Mouse (Mus musculus) kidney, adult 2 months (tissue): Measurements from ENCODE around the gene Shank2. TPM values are rescaled to one million over a fixed set of nuclear protein-coding genes. Genes with fewer than 3 reads are reported as not detected.

Experiments used
- DNase-seq: peaks from one replicate; pipeline ENCODE4 v3.0.0; 2021
- H3K27ac ChIP-seq: fragments of 200-500 bp; 2 replicates; pipeline ENCODE4 v1.5.1; 2012; ENCODE audit warnings: low read depth, low read length, control low read depth, inconsistent platforms; ENCODE audit not compliant: insufficient read depth
- H3K27me3 ChIP-seq: fragments of 200-500 bp; replicated peaks from 2 replicates; pipeline ENCODE4 v1.6.1; 2012; ENCODE audit warnings: mild to moderate bottlenecking, moderate library complexity, low read length, inconsistent platforms; ENCODE audit not compliant: control insufficient read depth, insufficient read depth
- H3K36me3 ChIP-seq: fragments of 200-500 bp; 2 replicates; pipeline ENCODE4 v1.6.1; 2012; ENCODE audit warnings: mild to moderate bottlenecking, moderate library complexity, low read length, inconsistent platforms; ENCODE audit not compliant: control insufficient read depth, insufficient read depth
- H3K4me1 ChIP-seq: fragments of 200-500 bp; 2 replicates; pipeline ENCODE4 v1.6.1; 2011; ENCODE audit warnings: low read length; ENCODE audit not compliant: control insufficient read depth, insufficient read depth
- H3K4me3 ChIP-seq: fragments of 200-500 bp; 2 replicates; pipeline ENCODE4 v1.5.1; 2011; ENCODE audit warnings: mild to moderate bottlenecking, low read depth, low read length, control low read depth; ENCODE audit not compliant: insufficient read depth
- CTCF ChIP-seq: fragments of 200-500 bp; conservative IDR thresholded peaks from 2 replicates; pipeline ENCODE4 v1.5.1; 2011; ENCODE audit warnings: low read depth, mild to moderate bottlenecking, control low read depth, low read length, moderate library complexity, mixed read lengths; ENCODE audit not compliant: insufficient read depth, insufficient read length
- POLR2A ChIP-seq: fragments of 200-500 bp; IDR thresholded peaks from one replicate; pipeline ENCODE4 v1.6.1; 2011; ENCODE audit warnings: low read depth, low read length, control low read depth
- WGBS: fragments of 180-500 bp; shearing (Covaris S2); methylation state at CpG from one replicate; pipeline ENCODE4 v1.1.7; 2018; 5-methylcytosine and 5-hydroxymethylcytosine counted together
- polyA plus RNA-seq: library from polyadenylated mRNA; depleted of rRNA; stranded (reverse); fragments of >200 nt; gene quantifications from 2 replicates; pipeline ENCODE4 v1.2.3, GENCODE M21; 2012

Gene Shank2
- polyA plus RNA-seq, 1 experiment: 16.1 TPM

DNA sequence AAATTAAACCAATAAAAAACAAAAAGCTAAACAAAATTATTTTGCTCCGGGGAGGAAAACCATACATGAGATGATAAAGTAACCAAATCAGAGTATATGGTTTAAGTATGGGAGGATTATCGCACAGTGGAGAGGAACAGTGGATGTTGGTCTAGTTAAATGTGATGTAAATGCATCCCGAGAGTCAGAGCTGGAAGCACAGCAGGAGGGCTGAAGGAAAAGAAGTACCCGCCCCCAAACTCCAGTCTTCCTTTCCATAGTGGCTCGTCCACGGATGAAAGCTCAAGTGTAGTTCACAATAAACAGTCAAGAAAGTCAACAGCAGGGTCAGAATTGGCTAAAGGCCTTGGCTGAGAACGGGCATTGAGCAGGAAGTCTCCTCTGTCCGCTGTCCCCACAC, 388.9 kb downstream of the Shank2 start:
- no peak for DNase-seq
- Histone ChIP-seq H3K4me3 (no peak overlapping the region), H3K27me3 (no peaks in the 10 kb centered on the region), H3K36me3 (no peaks in the 10 kb centered on the region), H3K27ac (no peak overlapping the region), H3K4me1 (no peaks in the 10 kb centered on the region)
- 71% methylated on average over 8 of the region's 8 CpGs for WGBS
- TF ChIP-seq POLR2A (no peak), CTCF (no peak)

DNA sequence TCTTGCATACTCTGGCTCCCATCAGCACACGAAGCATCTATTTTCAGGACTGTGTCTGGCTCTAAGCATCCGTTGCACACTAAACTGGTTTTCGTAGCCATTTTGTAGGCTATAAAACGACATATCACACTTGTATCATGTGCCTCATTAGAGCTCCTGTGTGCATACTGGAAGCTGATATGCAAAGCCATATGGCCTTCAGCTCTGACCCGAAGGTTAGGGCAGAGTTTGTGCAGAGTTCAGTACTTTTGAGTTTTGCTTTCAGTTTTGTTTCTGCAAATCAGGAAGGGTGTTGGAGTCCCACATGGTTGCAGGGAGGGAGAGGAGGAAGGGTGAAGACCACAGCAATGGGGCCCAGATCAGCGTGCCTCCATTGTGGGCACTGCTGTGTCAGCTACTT, 390.0 kb downstream of the Shank2 start:
- Histone ChIP-seq H3K4me3 (no peak overlapping the region), H3K27me3 (no peaks in the 10 kb centered on the region), H3K36me3 (no peaks in the 10 kb centered on the region), H3K27ac (no peak overlapping the region), H3K4me1 (no peaks in the 10 kb centered on the region)
- DNase-seq: no peak
- WGBS: 82% methylated on average over 6 of the region's 6 CpGs
- TF ChIP-seq CTCF (no peak), POLR2A (no peak)

DNA sequence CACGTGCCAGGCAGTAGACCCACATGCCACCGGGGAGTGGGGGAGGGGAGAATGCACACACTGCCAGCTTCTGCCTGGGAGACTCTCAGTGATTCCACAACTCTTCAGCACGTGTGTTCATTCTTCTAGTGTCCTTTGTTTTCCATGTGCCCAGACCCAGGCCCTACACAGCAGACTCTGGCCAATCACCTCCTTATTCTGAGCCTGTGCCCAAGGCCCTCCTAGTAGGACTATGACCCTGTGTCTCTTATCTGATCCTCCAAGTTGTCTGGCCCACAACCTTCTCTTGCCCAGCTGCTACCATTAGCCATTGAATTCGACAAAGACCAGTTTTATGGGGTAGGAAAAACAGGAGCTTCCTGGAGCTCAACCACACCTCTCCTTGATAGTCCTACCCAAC, 400.8 kb downstream of the Shank2 start:
- H3K27ac ChIP-seq: no peak overlapping the region
- H3K4me3 ChIP-seq: no peak overlapping the region
- WGBS: 70% methylated on average over 4 of the region's 4 CpGs
- TF ChIP-seq CTCF (no peak), POLR2A (no peak)
- no peaks in the 10 kb centered on the region for H3K4me1 ChIP-seq
- no peaks in the 10 kb centered on the region for H3K36me3 ChIP-seq
- H3K27me3 ChIP-seq: no peaks in the 10 kb centered on the region
- DNase-seq: no peak

DNA sequence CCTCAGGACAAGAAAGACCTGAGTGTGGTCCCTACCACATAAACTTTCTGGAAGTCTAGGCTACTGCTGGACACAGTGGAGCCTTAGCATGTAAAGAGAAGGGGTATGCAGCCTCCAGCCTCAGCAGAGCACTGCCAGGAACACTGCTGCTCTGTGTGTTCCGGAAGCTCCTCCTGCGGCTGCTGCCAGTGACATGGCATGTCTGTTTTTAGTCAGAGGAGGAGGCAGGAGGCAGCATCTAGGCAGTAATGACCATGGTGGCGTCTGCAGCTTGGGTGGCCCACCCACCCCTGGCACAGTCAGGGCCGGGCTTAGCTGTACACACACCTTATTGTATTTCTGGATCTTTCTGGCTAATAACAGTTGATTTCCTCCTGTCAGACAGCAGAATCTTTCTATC, 405.9 kb downstream of the Shank2 start:
- no peaks in the 10 kb centered on the region for H3K36me3 ChIP-seq
- no peak for DNase-seq
- no peak overlapping the region for H3K4me3 ChIP-seq
- H3K27me3 ChIP-seq: no peaks in the 10 kb centered on the region
- TF ChIP-seq POLR2A (no peak), CTCF (no peak)
- WGBS: 79% methylated on average over 4 of the region's 4 CpGs
- no peak overlapping the region for H3K27ac ChIP-seq
- H3K4me1 ChIP-seq: no peaks in the 10 kb centered on the region

DNA sequence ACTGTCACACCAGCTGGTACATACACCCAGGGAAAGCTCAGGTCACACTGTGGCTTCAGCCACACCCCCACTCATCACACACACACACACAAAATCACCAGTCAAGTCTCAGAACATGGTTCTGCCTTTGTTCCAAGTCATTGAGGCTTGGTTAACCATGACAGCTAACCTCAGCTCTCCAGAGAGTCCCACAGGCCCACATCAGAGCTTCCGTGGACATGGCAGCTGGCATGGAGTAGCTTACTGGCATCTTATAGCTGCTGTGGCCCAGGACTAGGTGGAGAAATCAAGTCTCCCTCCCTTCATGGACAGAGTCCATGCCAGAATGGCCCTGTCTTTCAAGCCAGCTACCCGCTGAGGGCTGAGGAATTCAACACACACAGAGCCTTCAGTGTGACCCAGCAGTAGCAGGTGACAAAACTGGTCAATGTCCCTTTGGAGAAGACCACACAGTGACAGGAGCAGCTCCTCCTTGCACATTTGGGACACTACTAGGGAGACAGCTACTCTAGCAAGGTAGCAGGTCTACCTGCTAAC, 406.8 kb downstream of the Shank2 start:
- no peak for DNase-seq
- Histone ChIP-seq H3K36me3 (no peaks in the 10 kb centered on the region), H3K4me1 (no peaks in the 10 kb centered on the region), H3K27ac (no peak overlapping the region), H3K27me3 (no peaks in the 10 kb centered on the region), H3K4me3 (no peak overlapping the region)
- WGBS: 82% methylated on average over 2 of the region's 2 CpGs
- TF ChIP-seq CTCF (no peak), POLR2A (no peak)

DNA sequence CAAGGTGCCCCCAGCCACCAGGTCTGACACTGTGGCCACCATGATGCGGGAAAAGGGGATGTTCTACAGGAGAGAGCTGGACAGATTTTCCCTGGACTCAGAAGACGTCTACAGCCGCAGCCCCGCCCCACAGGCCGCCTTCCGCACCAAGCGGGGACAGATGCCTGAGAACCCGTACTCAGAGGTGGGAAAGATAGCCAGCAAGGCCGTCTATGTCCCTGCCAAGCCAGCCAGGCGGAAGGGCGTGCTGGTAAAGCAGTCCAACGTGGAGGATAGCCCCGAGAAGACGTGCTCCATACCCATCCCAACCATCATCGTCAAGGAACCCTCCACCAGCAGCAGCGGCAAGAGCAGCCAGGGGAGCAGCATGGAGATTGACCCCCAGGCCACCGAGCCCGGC, 408.0 kb downstream of the Shank2 start:
- 80% methylated on average over 18 of the region's 18 CpGs for WGBS
- H3K36me3 ChIP-seq: no peaks in the 10 kb centered on the region
- TF ChIP-seq POLR2A: no peak
- no peak for TF ChIP-seq CTCF

DNA sequence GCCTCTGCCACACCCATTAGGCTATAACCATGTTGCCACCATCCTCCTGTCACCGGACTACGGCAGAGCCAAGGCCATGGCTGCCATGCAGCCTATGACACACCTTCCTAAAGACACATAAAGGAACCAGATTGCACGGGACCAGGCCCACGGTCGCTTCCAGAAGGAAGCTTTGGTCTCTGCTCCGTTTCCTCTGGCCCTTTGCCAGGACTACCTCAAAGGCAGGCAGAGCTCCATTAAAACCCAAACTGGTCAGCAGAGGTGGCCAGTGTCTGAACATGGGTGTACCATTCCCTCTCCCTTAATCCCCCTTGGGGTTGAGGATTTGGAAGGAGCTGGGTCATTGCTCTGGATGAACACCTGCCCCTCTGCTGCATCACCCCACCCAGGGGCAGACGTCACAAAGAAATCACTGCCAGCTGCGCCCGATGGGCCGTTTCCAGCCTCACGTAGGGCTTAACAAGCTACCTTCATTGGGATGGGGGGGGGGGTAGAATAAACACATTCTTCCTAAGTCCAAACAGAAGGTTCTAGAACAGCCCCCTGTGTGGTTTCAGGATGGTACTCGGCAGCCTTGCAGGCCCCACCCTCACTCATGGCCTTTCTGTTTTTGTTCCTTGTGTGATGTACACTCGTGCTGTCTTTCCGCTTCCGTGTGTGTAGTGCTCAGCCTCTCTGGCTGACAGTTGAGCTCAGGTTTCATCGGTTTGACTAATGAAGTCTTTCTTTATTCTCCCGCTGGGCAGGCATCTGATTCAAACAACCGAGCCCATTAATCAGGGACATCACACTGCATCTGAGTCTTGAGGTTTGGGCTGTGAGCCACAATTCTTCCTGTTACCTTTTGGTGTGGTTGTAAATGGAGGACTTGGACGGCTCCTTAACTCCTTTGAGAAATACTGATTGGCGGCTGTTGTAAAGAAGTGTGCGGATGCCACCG, 410.5 kb downstream of the Shank2 start:
- H3K36me3 ChIP-seq: no peaks in the 10 kb centered on the region
- no peaks in the 10 kb centered on the region for H3K27me3 ChIP-seq
- no peak for DNase-seq
- no peak overlapping the region for H3K27ac ChIP-seq
- H3K4me1 ChIP-seq: no peaks in the 10 kb centered on the region
- no peak overlapping the region for H3K4me3 ChIP-seq
- TF ChIP-seq CTCF (no peak), POLR2A (no peak)
- 55% methylated on average over 22 of the region's 22 CpGs for WGBS

More for the DNA sequence above, 408.0 kb downstream of the Shank2 start:
- Histone ChIP-seq H3K4me1 (no peaks in the 10 kb centered on the region), H3K27ac (no peak overlapping the region), H3K27me3 (no peaks in the 10 kb centered on the region), H3K4me3 (no peak overlapping the region)
- no peak for DNase-seq
